In genomic region chrX:144687742-144688141, GRCm38 (mm10) we compare ENCODE assay signal across 11 mouse cellular contexts. TPM values are rescaled to one million over a fixed set of nuclear protein-coding genes. Genes with fewer than 3 reads are reported as not detected.
A peak's percentile ranks its signal among the peaks of the same experiment; 100 is the strongest.
DNase-seq lines count a peak whose midpoint lies in the region; ATAC-seq lines count a peak whose summit lies in the region.
"Had no signal": no experiment of that assay in that cellular context is flagged by ENCODE, and none has a peak within 500 bp of the region (broad histone marks: within the 10 kb centered on the region; RNA-seq: fewer than 3 reads in every experiment).

No protein-coding gene starts in this region.

- DNase-seq in heart, postnatal 14 days: no peak
- DNase-seq in embryonic facial prominence, embryonic 10.5 days (ENCODE audit: low spot score): no peak
- DNase-seq in spleen, postnatal 4 days (ENCODE audit: low spot score in 2 of 2): no peak
- no peak for DNase-seq in natural killer cell, adult 2 months (ENCODE audit: low spot score in 2 of 2)
- DNase-seq: lung, postnatal 14 days; thymus, adult 18-20 months had no signal

- intact Hi-C loops in heart, postnatal 14 days (cut with DNase I): no loop called here

- WGBS in heart, embryonic 16.5 days: 20% methylated on average over 19 of the region's 20 CpGs
- WGBS in embryonic facial prominence, embryonic 10.5 days: 21% methylated on average over 20 of the region's 20 CpGs
- WGBS in forebrain, embryonic 15.5 days: 34% methylated on average over 20 of the region's 20 CpGs
- 26% methylated on average over 20 of the region's 20 CpGs for WGBS in liver, embryonic 16.5 days (ENCODE audit: insufficient replicate concordance)

- H3K4me3 ChIP-seq in heart, embryonic 16.5 days (ENCODE audit: low read length): peak overlapping the region; percentile 58
- H3K4me3 ChIP-seq in embryonic facial prominence, embryonic 10.5 days: peak overlapping the region; percentile 58
- H3K4me3 ChIP-seq in forebrain, embryonic 15.5 days: peak overlapping the region; percentile 47
- H3K4me3 ChIP-seq in liver, embryonic 16.5 days (ENCODE audit: low read depth, low read length): peak overlapping the region; percentile 15

- H3K36me3 ChIP-seq in heart, embryonic 16.5 days (ENCODE audit: control insufficient read depth, insufficient read depth): no peaks in the 10 kb centered on the region
- no peaks in the 10 kb centered on the region for H3K36me3 ChIP-seq in embryonic facial prominence, embryonic 10.5 days (replicated peaks)
- no peaks in the 10 kb centered on the region for H3K36me3 ChIP-seq in forebrain, embryonic 15.5 days
- no peaks in the 10 kb centered on the region for H3K36me3 ChIP-seq in liver, embryonic 16.5 days (ENCODE audit: control insufficient read depth, insufficient read depth)

- peak overlapping the region; percentile 80 for H3K4me2 ChIP-seq in heart, embryonic 16.5 days (ENCODE audit: low read depth, low read length)
- peak overlapping the region; percentile 74 for H3K4me2 ChIP-seq in forebrain, embryonic 15.5 days (replicated peaks)
- peak overlapping the region; percentile 27 for H3K4me2 ChIP-seq in liver, embryonic 16.5 days (ENCODE audit: low read depth, low read length)

- no peak for ATAC-seq in heart, embryonic 16.5 days (replicated peaks; ENCODE audit: extremely low read depth, insufficient read depth, low FRiP score)
- ATAC-seq in forebrain, embryonic 15.5 days (replicated peaks): no peak
- ATAC-seq in liver, embryonic 16.5 days (ENCODE audit: low read depth): no peak
- no peak for ATAC-seq in megakaryocyte, adult 5-6 weeks (ENCODE audit: poor library complexity, severe bottlenecking)
- ATAC-seq: Patski had no signal

- no peaks in the 10 kb centered on the region for H3K4me1 ChIP-seq in heart, embryonic 16.5 days (ENCODE audit: control insufficient read depth, insufficient read depth, low read length)
- peaks cover 6% of the 10 kb centered on the region for H3K4me1 ChIP-seq in embryonic facial prominence, embryonic 10.5 days
- H3K4me1 ChIP-seq in forebrain, embryonic 15.5 days: no peaks in the 10 kb centered on the region
- no peaks in the 10 kb centered on the region for H3K4me1 ChIP-seq in liver, embryonic 16.5 days (ENCODE audit: control insufficient read depth, low read depth, low read length)

- H3K27me3 ChIP-seq in heart, embryonic 16.5 days (ENCODE audit: control insufficient read depth, insufficient read depth, low read length): peaks cover 2% of the 10 kb centered on the region; the same call in 1 of the 2 replicates
- peaks cover 81% of the 10 kb centered on the region for H3K27me3 ChIP-seq in embryonic facial prominence, embryonic 10.5 days (replicated peaks; ENCODE audit: low read depth, poor library complexity, severe bottlenecking)
- H3K27me3 ChIP-seq in forebrain, embryonic 15.5 days: no peaks in the 10 kb centered on the region; the same call in 1 of the 2 replicates
- peaks cover 17% of the 10 kb centered on the region for H3K27me3 ChIP-seq in liver, embryonic 16.5 days (ENCODE audit: control insufficient read depth, insufficient read depth, low read depth, low read length)

- H3K27ac ChIP-seq in heart, embryonic 16.5 days (ENCODE audit: low read length): no peak overlapping the region
- H3K27ac ChIP-seq in embryonic facial prominence, embryonic 10.5 days (replicated peaks): no peak overlapping the region
- no peak overlapping the region for H3K27ac ChIP-seq in forebrain, embryonic 15.5 days (replicated peaks)
- H3K27ac ChIP-seq in liver, embryonic 16.5 days (ENCODE audit: low read length): no peak overlapping the region

- no peaks in the 10 kb centered on the region for H3K9me3 ChIP-seq in heart, embryonic 16.5 days (replicated peaks; ENCODE audit: control insufficient read depth, low read length)
- H3K9me3 ChIP-seq in embryonic facial prominence, embryonic 10.5 days: no peaks in the 10 kb centered on the region
- no peaks in the 10 kb centered on the region for H3K9me3 ChIP-seq in forebrain, embryonic 15.5 days
- H3K9me3 ChIP-seq in liver, embryonic 16.5 days (replicated peaks; ENCODE audit: control insufficient read depth, low read length): no peaks in the 10 kb centered on the region

- no peak overlapping the region for H3K9ac ChIP-seq in heart, embryonic 16.5 days (ENCODE audit: low read length)
- 0 out of 2 replicates have a peak overlapping the region, but pooled peaks have one; percentile 15 for H3K9ac ChIP-seq in forebrain, embryonic 15.5 days (replicated peaks)
- no peak overlapping the region for H3K9ac ChIP-seq in liver, embryonic 16.5 days (ENCODE audit: low read depth, low read length)

RNA-seq across cellular contexts. Expression of gene Trpc5, which starts 0.2 kb away (rescaled TPM):
- polyA plus RNA-seq in heart, embryonic 16.5 days (2015; fragmentation: Nextera tagmentation; extraction: Ambion mirVana): 0.05 and 0.08 TPM in 2 replicates
- not detected for total RNA-seq in heart, postnatal 14 days (2021)
- 0.15 and 0.19 TPM in 2 replicates for polyA plus RNA-seq in embryonic facial prominence, embryonic 10.5 days (2016; fragmentation: Nextera tagmentation; extraction: Ambion mirVana)
- polyA plus RNA-seq in forebrain, embryonic 15.5 days (2015; fragmentation: Nextera tagmentation; extraction: Ambion mirVana): 0.91 and 1.0 TPM in 2 replicates
- 0.05 TPM in 1 of 2 replicates, not detected in the other for polyA plus RNA-seq in liver, embryonic 16.5 days (2015; fragmentation: Nextera tagmentation; extraction: Ambion mirVana)
- total RNA-seq in megakaryocyte, adult 5-6 weeks (2015): not detected in 2 replicates
- not detected in 2 replicates for total RNA-seq in megakaryocyte, adult 5-6 weeks (2017)
- polyA plus RNA-seq: Patski had no signal

RNA-seq across cellular contexts. Expression of gene Rtl4, which starts 1.0 kb away (rescaled TPM):
- polyA plus RNA-seq in heart, embryonic 16.5 days (2015; fragmentation: Nextera tagmentation; extraction: Ambion mirVana): 0.27 and 0.45 TPM in 2 replicates
- not detected for total RNA-seq in heart, postnatal 14 days (2021)
- 0.15 and 0.33 TPM in 2 replicates for polyA plus RNA-seq in embryonic facial prominence, embryonic 10.5 days (2016; fragmentation: Nextera tagmentation; extraction: Ambion mirVana)
- 0.32 and 0.67 TPM in 2 replicates for polyA plus RNA-seq in forebrain, embryonic 15.5 days (2015; fragmentation: Nextera tagmentation; extraction: Ambion mirVana)
- 0.86 and 0.93 TPM in 2 replicates for polyA plus RNA-seq in liver, embryonic 16.5 days (2015; fragmentation: Nextera tagmentation; extraction: Ambion mirVana)
- not detected in 2 replicates for total RNA-seq in megakaryocyte, adult 5-6 weeks (2015)
- not detected in 2 replicates for total RNA-seq in megakaryocyte, adult 5-6 weeks (2017)
- polyA plus RNA-seq: Patski had no signal

Comparison
In these comparisons a context has a peak if more than half of its experiments do, and no peak if none do; other contexts are left out.
1. H3K4me2 ChIP-seq: peak in every context shown above with its lines; median percentile 80 in heart, embryonic 16.5 days; 74 in forebrain, embryonic 15.5 days; 27 in liver, embryonic 16.5 days.